Mouse (Mus musculus) thymus, adult 2 months (tissue): ENCODE measurements at regions not wholly inside any gene's neighbourhood (a gene's known extent, or its start where the extent isn't known, plus 50 kb on each side); places are given as distances from the start of the nearest gene placed in this dataset.
A peak's percentile ranks its signal among the peaks of the same experiment; 100 is the strongest.

Experiments used
- DNase-seq: peaks from one replicate; pipeline ENCODE4 v3.0.0; 2021
- H3K27ac ChIP-seq: fragments of 200-500 bp; 2 replicates; pipeline ENCODE4 v1.5.1; 2012; ENCODE audit warnings: low read length, control low read depth; ENCODE audit not compliant: control insufficient read depth, insufficient read depth
- H3K27me3 ChIP-seq: fragments of 200-500 bp; 2 replicates; pipeline ENCODE4 v1.6.1; 2012; ENCODE audit warnings: mild to moderate bottlenecking, low read length, moderate library complexity, mixed read lengths; ENCODE audit not compliant: control insufficient read depth, insufficient read depth
- H3K36me3 ChIP-seq: fragments of 200-500 bp; 2 replicates; pipeline ENCODE4 v1.6.1; 2012; ENCODE audit warnings: mild to moderate bottlenecking, low read length, moderate library complexity; ENCODE audit not compliant: control insufficient read depth, insufficient read depth
- H3K4me1 ChIP-seq: fragments of 200-500 bp; replicated peaks from 2 replicates; pipeline ENCODE4 v1.6.1; 2012; ENCODE audit warnings: low read length; ENCODE audit not compliant: control insufficient read depth, insufficient read depth
- H3K4me3 ChIP-seq: fragments of 200-500 bp; 2 replicates; pipeline ENCODE4 v1.5.1; 2012; ENCODE audit warnings: mild to moderate bottlenecking, low read length, control low read depth, moderate library complexity; ENCODE audit not compliant: control insufficient read depth, insufficient read depth
- CTCF ChIP-seq: fragments of 200-500 bp; IDR thresholded peaks from 2 replicates; pipeline ENCODE4 v1.5.1; 2012; ENCODE audit warnings: mild to moderate bottlenecking, control low read depth, low read length, moderate library complexity, borderline replicate concordance; ENCODE audit not compliant: control insufficient read depth, poor library complexity, insufficient read depth; ENCODE audit errors: extremely low read depth
- POLR2A ChIP-seq: fragments of 200-500 bp; IDR thresholded peaks from 2 replicates; pipeline ENCODE4 v1.6.1; 2012; ENCODE audit warnings: mild to moderate bottlenecking, low read length, control low read depth, moderate library complexity; ENCODE audit not compliant: control insufficient read depth, poor library complexity, insufficient read depth; ENCODE audit errors: extremely low read depth
- WGBS: fragments of 180-500 bp; shearing (Covaris S2); methylation state at CpG from one replicate; pipeline ENCODE4 v1.1.7; 2018; 5-methylcytosine and 5-hydroxymethylcytosine counted together

DNA sequence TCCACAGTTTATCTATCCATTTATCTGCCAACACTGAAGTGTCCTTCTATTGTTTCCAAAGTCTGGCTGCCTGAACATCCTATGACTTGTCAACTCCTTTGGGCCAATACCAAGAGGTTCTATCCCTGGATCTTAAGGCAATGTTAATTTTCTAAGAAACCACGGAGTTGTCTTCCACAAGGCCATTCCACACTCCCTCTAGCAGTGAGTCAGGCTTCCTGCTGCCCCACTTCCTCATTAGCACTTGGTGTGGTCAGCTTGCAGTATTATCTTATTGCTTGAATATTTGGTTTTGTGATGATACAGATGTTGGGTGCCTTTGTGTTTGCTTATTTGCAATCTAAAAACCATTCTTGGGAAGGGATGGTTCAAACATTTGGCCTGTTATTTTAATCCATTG is 87.5 kb upstream of the Ppp2r2d start:
- no peaks in the 10 kb centered on the region for H3K4me1 ChIP-seq
- TF ChIP-seq CTCF, result no peak
- TF ChIP-seq POLR2A, result no peak
- 16% methylated on average over 1 of the region's 1 CpGs for WGBS
- DNase-seq, result no peak
- no peaks in the 10 kb centered on the region for H3K36me3 ChIP-seq
- H3K4me3 ChIP-seq, result no peak overlapping the region
- no peak overlapping the region for H3K27ac ChIP-seq
- no peaks in the 10 kb centered on the region for H3K27me3 ChIP-seq

- no peaks in the 10 kb centered on the region for H3K4me1 ChIP-seq
- H3K4me3 ChIP-seq, result no peak overlapping the region
- H3K36me3 ChIP-seq, result no peaks in the 10 kb centered on the region
- no peak for DNase-seq
- 64% methylated on average over 2 of the region's 2 CpGs for WGBS
- TF ChIP-seq CTCF (no peak), POLR2A (no peak)
- no peaks in the 10 kb centered on the region for H3K27me3 ChIP-seq
- H3K27ac ChIP-seq, result no peak overlapping the region
These were observed 97.4 kb upstream of the Ppp2r2d start for GRCm38 (mm10) chr7:138748442-138748841.

DNA sequence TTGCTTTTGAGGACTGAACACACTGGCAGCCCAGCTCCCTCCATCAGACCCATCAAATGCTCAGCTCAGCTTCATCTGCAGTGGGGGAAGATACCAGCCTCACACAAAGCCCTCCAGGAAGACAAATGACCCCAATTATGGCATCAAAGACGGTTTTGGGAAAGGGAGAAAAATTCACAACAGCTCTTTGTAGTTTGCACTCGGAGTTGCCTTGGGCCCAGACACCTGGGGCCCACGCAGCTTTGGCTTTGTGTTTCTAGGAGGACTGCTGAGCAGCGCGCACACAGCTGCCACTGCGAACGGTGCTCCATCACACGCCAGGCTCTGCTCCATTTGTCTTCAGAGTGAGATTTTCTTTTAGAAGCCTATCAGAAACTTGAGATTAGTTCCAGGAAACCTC is 99.3 kb upstream of the Ppp2r2d start:
- no peaks in the 10 kb centered on the region for H3K27me3 ChIP-seq
- H3K27ac ChIP-seq, result no peak overlapping the region
- no peak overlapping the region for H3K4me3 ChIP-seq
- no peak for DNase-seq
- WGBS, result 80% methylated on average over 8 of the region's 8 CpGs
- TF ChIP-seq POLR2A, result no peak
- no peak for TF ChIP-seq CTCF
- no peaks in the 10 kb centered on the region for H3K36me3 ChIP-seq
- H3K4me1 ChIP-seq, result no peaks in the 10 kb centered on the region

DNA sequence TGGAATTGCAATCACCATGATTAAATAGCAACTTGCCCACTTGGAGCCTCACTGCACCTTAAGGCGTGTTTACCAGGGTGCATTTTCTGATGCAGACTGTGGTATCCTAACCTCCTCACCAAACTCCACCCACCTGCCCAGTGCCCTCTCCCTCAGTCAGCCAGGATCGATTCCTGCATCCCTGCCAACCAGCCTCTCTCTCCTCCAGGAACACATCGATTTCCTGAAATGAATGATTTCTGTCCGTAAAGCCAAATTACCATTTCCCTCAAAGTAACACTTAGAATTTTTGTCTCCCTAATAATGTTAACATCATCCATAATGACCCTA is 103.4 kb upstream of the Ppp2r2d start:
- DNase-seq, result no peak
- H3K4me3 ChIP-seq, result no peak overlapping the region
- 90% methylated on average over 4 of the region's 4 CpGs for WGBS
- no peaks in the 10 kb centered on the region for H3K27me3 ChIP-seq
- TF ChIP-seq CTCF (no peak), POLR2A (no peak)
- H3K4me1 ChIP-seq, result no peaks in the 10 kb centered on the region
- no peak overlapping the region for H3K27ac ChIP-seq
- no peaks in the 10 kb centered on the region for H3K36me3 ChIP-seq

DNA sequence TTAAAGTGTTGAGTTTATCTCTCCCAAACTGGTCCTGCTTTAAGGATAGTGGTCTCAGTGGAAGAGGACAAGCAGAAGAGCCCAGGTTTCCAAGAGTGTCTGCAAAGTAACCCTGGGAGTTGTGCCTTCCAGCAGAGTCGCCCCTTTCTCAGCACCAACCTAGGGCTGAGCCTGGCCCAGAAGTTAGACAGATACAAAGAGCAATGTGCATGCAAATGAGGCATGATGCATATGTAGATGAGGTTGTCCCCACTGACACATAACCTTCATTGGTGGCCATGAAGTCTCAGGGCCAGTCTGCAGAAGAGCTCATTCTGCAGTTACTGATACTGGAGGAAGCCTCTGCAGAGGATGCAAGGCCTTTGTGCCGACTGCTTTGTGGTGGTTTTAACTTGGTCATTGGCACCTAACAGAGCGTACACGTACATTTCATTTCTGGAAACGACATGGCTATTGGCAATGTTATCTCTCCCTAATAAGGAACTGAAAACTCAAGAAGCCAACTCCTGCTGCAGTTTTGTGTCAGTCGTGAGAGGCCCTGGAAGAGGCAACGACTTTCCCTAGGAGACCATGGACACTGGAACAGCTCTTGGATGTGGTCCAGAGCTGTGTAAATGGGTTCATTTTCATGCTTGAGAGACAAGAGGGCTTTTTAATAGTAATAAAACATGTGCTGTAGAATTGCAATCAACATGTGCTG is 103.9 kb upstream of the Ppp2r2d start:
- DNase-seq, result no peak
- Histone ChIP-seq H3K27me3 (no peaks in the 10 kb centered on the region), H3K27ac (no peak overlapping the region), H3K4me1 (no peaks in the 10 kb centered on the region), H3K4me3 (no peak overlapping the region), H3K36me3 (no peaks in the 10 kb centered on the region)
- WGBS, result 86% methylated on average over 7 of the region's 7 CpGs
- TF ChIP-seq CTCF, result no peak
- TF ChIP-seq POLR2A, result no peak

DNA sequence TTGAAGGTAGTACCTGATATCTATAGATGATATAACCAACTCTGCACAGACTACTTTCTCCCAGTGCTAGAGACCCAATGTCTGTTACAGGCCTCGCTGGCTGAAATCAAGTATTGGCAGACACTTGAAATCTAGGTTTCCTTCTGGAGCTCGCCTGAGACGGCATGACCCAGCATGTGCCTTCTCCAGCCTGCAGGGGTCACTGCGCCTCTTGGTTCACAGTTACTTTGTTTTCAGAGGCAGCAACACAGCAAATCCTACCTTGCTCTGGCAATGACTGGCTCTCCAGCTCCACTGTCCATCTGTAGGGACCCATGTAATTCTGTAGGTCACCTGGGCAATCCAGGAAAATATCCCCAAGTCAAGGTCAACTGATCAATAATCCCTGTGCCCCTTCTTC is 111.6 kb upstream of the Ppp2r2d start:
- no peaks in the 10 kb centered on the region for H3K27me3 ChIP-seq
- no peaks in the 10 kb centered on the region for H3K36me3 ChIP-seq
- DNase-seq, result peak; percentile 6
- 29% methylated on average over 4 of the region's 4 CpGs for WGBS
- no peak overlapping the region for H3K27ac ChIP-seq
- TF ChIP-seq CTCF (no peak), POLR2A (no peak)
- no peak overlapping the region for H3K4me3 ChIP-seq
- no peaks in the 10 kb centered on the region for H3K4me1 ChIP-seq

DNA sequence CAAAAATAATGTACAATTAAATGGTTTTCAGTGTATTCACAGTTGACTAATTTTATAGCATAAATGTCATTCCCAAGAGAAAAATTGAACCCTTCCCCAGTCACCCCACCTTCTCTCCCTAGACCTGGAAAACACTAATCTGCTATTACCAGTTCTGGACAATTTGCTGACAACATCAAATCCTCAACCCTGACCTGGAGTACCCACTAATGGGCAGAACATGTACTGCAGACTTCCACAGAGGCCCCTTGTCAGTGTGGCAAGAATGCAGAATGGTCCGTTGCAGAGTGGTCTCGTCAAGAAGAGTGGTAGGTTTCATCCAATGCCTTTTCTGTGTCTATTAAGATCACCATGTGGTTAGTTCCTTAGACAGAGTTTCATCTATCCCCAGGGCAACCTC is 121.0 kb upstream of the Ppp2r2d start:
- WGBS, result 90% methylated on average over 2 of the region's 2 CpGs
- DNase-seq, result no peak
- Histone ChIP-seq H3K4me1 (no peaks in the 10 kb centered on the region), H3K27me3 (no peaks in the 10 kb centered on the region), H3K4me3 (no peak overlapping the region), H3K36me3 (no peaks in the 10 kb centered on the region), H3K27ac (no peak overlapping the region)
- TF ChIP-seq CTCF, result no peak
- TF ChIP-seq POLR2A, result no peak
